Mouse (Mus musculus) adrenal gland (tissue): ENCODE data around the gene Srrm1.

Experiments
- intact Hi-C: fragments of 180-260 bp; cut with DNase I; formaldehyde crosslinking; loops from one replicate; pipeline ENCODE4 v1.15.1; 2025

Gene Srrm1

DNA sequence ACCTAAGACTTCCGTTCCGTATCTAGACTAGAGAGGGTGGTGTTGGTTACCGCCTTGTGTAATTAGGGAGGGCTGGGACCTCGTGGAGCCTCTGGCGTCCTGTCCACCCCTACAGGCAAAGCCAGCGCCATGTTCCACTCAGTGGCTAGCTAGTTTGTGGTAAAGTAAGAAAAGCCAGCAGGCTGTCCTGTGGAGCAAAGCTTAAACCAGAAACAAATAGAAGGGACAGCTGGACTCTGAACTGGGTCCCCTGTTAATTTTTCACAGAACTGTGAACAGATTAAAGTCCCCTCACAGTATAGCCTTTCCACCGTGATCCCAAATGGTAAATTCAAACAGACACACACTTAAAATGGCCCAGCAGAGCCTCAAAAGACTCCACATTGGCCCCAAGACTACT lies 78.4 kb downstream of the Srrm1 start:
- intact Hi-C loops: loop anchor here (5.0 kb wide), 1 partner anchor 43 kb away; no protein-coding TSS in a partner anchor

GRCm38 (mm10) chr4:135273307-135273682 lies 79.8 kb downstream of the Srrm1 start:
- intact Hi-C loops: loop anchor here (5.0 kb wide), 1 partner anchor 44 kb away; no protein-coding TSS in a partner anchor

DNA sequence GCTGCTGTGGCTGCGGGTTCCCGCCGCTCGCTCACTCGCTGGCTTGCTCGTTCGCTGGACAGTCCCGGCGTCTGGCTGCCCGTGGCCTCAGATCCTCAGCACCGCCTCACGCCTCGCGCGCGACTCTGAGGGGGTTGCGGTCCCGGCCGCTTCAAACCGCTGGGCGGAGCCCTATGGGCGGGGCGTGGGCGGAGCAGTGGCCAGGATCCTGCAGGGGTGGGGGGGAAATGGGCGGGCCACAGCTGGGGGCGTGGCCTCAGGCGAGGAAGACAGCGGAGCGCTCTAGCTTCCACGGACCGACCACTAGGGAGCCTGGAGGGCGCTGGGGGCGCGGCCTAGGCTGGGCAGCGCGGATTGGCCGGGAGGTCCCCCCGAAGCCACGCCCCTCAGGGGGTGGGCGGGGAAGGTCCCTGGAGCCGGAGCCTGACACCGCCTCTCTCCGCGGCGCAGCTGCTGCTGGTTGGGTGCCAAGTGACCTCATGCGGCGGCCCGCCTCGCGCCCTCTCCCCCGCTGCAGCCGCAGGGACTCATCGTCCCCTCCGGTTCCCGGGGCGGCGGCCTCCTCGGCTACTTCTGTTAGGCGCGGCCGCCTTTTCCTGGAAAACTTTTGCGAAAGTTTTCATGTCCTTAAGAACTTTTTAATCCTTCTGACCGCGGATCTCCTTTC lies 80.3 kb downstream of the Srrm1 start, which contains the start of gene Clic4:
Gene Clic4 (minus strand): TSS at position 175 of the 667 bp plus-strand sequence.
- intact Hi-C loops: loop anchor here (5.0 kb wide), 1 partner anchor 45 kb away; no protein-coding TSS in a partner anchor

DNA sequence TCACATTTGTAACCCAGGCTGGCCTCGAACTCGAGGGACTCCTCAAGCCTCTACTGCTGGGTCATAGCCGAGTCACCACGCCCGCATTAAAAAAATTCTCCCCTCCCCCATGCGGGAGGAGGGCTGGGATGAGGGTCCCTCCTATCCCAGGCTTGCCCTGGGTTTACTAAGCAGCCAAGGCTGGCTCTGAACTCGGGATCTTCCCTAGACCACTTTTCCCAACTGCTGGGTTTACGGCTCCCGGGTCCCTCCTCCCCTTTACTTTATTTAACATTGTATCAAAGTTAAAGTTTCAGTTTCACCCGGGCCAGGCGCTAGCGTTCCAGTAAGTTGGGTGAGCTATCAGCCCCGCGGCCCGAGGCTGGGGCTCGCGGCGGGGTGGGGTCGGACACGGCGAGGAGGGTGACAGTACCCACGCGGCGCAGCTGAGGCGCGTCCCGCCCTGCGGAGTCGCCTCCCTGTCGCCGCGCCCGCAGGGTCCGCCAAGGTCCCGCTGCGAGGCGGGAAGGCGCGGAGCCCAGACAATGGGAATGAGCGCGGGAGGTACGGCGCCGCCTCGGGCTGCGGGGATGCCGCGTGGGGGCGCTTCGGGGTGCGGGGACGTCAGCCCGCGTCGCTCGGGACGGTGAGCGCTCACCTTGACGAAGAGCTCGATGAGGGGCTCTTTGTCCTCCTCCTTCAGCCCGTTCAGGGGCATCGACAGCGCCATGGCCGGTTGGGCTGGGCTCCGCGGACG lies 81.1 kb downstream of the Srrm1 start:
- intact Hi-C loops: loop anchor here (5.0 kb wide), 1 partner anchor 45 kb away; no protein-coding TSS in a partner anchor

- intact Hi-C loops: loop anchor here (5.0 kb wide), 1 partner anchor 46 kb away; no protein-coding TSS in a partner anchor
These were observed 81.7 kb downstream of the Srrm1 start for GRCm38 (mm10) chr4:135271419-135271828.
